Mouse (Mus musculus) CH12F3 (cell line): Measurements from ENCODE around the gene Anks1b.

Source experiments
- in situ Hi-C: fragments of 300-500 bp; cut with MboI; formaldehyde crosslinking; loops from 2 replicates; pipeline ENCODE4 v1.14.3; 2020; ENCODE audit warnings: low sequenced_read_pairs

The Anks1b gene

GRCm38 (mm10) chr10:90933088-90933487 is 1059.8 kb downstream of the Anks1b start:
- in situ Hi-C loops: no loop called here

GRCm38 (mm10) chr10:90934678-90935077 is 1061.4 kb downstream of the Anks1b start:
- in situ Hi-C loops: no loop called here

- in situ Hi-C loops: no loop called here
Observed at GRCm38 (mm10) chr10:90937721-90938460, 1064.6 kb downstream of the Anks1b start.

- in situ Hi-C loops: no loop called here
Observed at GRCm38 (mm10) chr10:90940521-90941520, 1067.5 kb downstream of the Anks1b start.

- in situ Hi-C loops: no loop called here
Observed at GRCm38 (mm10) chr10:90942001-90942700, 1068.8 kb downstream of the Anks1b start.

GRCm38 (mm10) chr10:90947043-90947442 is 1073.7 kb downstream of the Anks1b start:
- in situ Hi-C loops: no loop called here

GRCm38 (mm10) chr10:90947608-90948373 is 1074.5 kb downstream of the Anks1b start:
- in situ Hi-C loops: no loop called here

- in situ Hi-C loops: no loop called here
Observed at GRCm38 (mm10) chr10:90953103-90953709, 1079.9 kb downstream of the Anks1b start.

GRCm38 (mm10) chr10:90953821-90954220 is 1080.5 kb downstream of the Anks1b start:
- in situ Hi-C loops: no loop called here

- in situ Hi-C loops: no loop called here
Observed at GRCm38 (mm10) chr10:90960374-90960773, 1087.1 kb downstream of the Anks1b start.

- in situ Hi-C loops: no loop called here
Observed at GRCm38 (mm10) chr10:90964511-90964910, 1091.2 kb downstream of the Anks1b start.

GRCm38 (mm10) chr10:90965671-90966315 is 1092.5 kb downstream of the Anks1b start:
- in situ Hi-C loops: no loop called here

- in situ Hi-C loops: no loop called here
Observed at GRCm38 (mm10) chr10:90966821-90967220, 1093.5 kb downstream of the Anks1b start.

- in situ Hi-C loops: no loop called here
Observed at GRCm38 (mm10) chr10:90968247-90968646, 1094.9 kb downstream of the Anks1b start.

GRCm38 (mm10) chr10:90969355-90970174 is 1096.3 kb downstream of the Anks1b start:
- in situ Hi-C loops: no loop called here

- in situ Hi-C loops: no loop called here
Observed at GRCm38 (mm10) chr10:90970560-90970959, 1097.3 kb downstream of the Anks1b start.

- in situ Hi-C loops: no loop called here
Observed at GRCm38 (mm10) chr10:90974084-90974483, 1100.8 kb downstream of the Anks1b start.

- in situ Hi-C loops: no loop called here
Observed at GRCm38 (mm10) chr10:90974491-90974890, 1101.2 kb downstream of the Anks1b start.

GRCm38 (mm10) chr10:90981811-90982210 is 1108.5 kb downstream of the Anks1b start:
- in situ Hi-C loops: no loop called here
